Mouse (Mus musculus) CD4-positive, CD25-positive, alpha-beta regulatory T cell, adult 4 months (primary cell): ENCODE measurements around the gene Metap1. TPM values are rescaled to one million over a fixed set of nuclear protein-coding genes. Genes with fewer than 3 reads are reported as not detected.
A peak's percentile ranks its signal among the peaks of the same experiment; 100 is the strongest.
"Not testable (repeated sequence)": the region's sequence is repeated elsewhere in the genome, so short reads cannot be mapped to it uniquely, and the experiment has no call there.

Experiments
- ATAC-seq: one replicate; pipeline ENCODE4 v1.8.0; 2017
- polyA plus RNA-seq, 2 experiments: library from polyadenylated mRNA; unstranded; fragments of 100-300 nt; shearing (Covaris generic); gene quantifications; one replicate each; pipeline ENCODE4 v1.2.1; 2017

The Metap1 gene
- polyA plus RNA-seq, 2 experiments from 2014 or later: 33.4 to 36.2 TPM

DNA sequence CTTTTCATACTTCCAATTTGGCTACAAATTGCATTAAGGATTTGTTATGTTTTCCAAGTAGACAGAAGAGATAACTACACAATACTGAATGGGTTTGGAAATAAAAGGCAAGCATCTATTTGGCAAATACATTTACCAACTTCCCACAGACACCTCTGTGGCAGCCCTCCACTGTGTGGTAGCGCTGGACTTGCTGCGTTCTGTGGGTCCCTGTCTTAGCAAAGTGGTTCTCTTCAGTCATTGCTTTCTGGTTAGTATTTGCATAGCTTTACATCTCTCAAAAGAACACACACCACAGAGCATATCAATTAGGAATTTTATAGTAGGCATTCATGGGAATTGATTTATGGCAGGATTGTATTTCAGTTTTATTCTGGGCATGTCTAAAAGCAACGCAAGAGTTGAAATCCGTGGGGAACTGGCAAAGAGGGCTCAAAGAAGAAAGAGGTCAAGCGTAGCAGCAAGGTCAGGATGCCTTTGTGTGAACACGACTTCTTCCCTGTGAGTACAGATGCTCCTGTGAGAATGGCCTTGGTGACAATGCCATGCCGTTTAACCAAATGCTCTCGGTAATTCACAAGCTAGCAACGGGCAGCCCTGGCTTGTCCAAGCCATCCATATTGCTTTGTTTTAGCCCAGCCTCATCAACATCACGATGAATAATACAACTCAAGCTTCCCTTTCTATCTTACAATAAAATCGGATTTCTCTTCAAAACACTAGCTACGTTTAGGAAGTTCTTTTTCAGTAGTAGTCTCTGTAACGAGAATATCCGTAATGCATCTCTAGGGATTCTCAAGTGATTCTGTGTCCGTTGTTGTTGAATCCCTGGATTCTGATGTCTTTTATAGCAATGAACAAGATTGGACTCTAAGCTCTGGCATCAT is 10.8 kb upstream of the Metap1 start:
- no peak for ATAC-seq

DNA sequence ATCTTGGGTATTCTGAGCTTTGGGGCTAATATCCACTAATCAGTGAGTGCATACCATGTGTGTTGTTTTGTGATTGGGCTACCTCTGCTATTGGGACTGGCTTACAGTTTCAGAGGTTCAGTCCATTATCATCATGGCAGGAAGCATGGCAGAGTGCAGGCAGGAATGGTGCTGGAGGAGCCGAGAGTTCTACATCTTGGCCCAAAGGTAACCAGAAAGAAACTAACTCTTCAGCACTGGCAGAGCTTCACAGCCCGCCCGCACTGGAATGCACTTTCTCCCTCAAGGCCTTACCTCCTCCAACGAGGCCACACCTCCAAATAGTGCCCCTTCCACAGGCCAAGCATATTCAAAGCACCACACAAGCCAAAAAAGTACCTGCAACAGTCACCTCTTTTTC is 9.4 kb upstream of the Metap1 start:
- ATAC-seq: no peak

DNA sequence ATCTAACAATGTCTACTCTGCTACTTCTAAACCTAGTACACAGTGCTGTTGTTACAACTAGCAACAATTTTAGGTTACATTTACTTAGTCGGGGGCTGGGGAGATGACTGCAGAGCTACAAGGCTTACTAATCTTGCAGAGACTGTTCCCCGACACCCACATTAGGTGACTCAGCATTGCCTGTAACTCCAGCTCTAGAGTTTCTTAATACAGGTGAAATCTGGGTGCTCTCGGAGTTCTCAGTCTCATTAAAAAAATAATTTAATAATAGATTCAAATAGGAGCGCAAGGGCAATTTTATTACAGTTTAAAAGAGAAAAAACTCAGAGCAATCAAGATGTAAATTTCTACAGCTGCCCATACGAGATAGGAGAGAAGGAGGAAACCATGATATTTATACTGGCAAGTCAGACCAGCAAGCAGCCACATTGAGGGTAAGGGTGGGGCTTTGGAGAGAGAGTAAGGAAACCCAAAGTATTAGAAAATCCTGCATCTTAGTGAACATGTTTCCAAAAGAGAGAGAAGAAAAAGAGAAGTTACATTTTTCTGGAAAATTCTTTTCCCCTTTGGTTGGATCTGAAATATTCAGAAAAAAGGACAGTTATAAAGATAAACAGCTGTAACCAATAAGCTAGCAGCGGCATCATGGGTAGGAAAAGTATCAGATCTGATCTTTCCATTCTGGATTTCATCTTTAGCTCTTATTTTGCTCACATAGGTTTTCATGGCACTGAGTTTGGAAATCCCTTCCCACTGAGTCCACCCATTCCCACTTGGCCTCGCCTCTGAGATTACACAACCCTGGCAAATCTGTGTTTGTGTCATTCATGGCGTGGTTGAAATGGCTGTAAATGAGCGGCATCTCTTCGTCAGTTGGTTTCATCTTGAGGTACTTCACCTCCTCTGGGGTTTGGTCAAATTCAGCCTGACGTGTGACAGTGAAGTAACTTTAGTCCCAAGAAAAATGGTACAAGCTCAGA is 6.1 kb upstream of the Metap1 start:
- ATAC-seq: no peak

DNA sequence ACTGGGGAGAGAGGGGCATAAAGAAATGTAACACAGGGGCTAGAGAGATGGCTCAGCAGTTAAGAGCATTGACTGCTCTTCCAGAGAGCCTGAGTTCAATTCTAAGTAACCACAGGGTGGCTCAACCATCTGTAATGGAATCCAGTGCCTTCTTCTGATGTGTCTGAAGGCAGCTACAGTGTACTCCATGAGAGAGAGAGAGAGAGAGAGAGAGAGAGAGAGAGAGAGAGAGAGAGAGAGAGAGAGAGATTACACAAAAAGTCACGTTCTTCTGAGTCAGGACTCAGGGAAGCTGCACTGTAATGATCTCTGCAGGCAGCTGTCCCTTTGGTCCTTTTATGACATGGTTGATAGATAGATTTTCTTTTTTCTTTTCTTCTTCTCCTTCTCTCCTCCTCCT is 5.2 kb upstream of the Metap1 start:
- no peak for ATAC-seq

DNA sequence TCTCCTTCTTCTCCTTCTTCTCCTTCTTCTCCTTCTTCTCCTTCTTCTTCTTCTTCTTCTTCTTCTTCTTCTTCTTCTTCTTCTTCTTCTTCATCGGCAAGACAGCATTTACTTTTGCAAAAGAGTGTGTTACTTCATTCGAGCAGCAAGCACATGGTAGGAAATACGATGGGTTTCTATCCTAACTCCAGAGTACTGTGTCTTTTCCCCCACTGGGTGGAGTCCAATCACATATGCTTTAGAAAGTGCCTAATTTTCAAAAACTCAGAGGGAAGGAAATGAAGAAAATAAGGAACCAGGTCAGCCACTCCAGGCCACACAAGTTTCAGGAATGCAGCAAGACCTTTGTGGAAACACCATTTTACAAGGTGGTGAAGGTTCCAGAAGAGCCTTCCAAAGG is 4.4 kb upstream of the Metap1 start:
- ATAC-seq: no peak

DNA sequence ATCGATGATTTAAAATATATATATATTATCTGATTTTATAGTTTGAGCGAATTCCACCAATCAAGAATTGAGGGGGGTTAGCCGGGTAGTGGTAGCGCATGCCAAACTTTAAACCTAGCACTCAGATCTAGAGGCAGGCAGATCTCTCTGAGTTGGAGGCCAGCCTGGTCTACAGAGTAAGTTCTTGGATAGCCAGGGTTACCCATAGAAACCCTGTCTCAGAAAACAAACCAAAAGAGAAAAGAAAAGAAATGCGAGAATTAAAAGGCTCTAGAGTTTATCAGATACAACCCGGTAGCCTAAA is 671 bp upstream of the Metap1 start:
- ATAC-seq: no peak

DNA sequence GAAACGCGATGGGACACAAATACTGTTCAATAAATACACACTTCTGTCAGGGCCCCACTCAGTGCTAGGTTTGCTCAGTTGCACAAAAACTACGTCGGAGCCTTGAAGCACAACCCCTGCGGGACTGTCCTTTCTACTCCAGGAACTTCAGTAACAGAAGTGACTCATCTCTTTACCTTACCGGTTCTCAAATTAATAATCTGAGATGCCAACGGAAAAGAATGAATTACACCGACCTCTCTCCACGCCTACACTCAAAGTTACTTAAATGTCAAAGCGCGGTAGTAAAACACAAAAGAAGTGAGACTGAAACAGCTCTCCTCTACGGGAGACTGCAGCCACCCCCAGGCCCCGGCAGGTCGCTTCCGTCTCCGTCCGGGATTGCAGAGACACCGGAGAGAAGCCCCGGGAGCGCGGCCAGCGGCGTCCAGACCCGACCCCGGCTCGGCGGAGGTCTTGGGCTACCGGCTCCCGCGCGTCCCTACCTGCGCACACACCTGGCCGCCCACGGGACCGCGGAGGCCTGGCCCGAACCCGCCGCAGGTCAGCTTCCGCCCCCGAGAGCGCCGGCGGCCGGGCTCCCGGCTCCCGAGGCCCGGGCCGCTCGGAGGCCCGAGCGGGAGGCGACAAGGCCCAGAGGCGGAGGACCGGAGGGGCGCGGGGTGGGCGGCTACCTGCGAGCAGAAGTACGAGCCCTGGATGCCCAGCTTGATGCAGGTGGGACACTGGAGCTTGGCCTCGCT is 560 bp downstream of the Metap1 start:
- ATAC-seq: peak; percentile 50

DNA sequence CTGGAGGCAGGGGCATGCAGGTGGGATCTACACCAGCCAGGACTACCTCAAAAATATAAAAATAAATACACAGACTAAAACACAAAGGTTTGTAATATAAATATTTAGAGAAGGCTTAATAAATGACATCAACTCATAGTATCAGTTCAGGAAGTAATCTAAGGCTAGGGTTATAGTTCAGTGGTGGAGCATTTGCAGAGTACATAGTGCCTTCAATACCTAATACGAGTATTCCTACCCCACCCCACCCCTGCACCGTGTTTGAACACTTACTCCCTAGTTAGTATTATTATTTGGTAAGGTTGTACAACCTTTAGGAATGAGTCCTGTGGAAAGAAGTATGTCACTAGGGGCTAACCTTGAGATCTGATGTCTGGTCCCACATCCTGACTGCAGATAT is 6.1 kb downstream of the Metap1 start:
- ATAC-seq: no peak

DNA sequence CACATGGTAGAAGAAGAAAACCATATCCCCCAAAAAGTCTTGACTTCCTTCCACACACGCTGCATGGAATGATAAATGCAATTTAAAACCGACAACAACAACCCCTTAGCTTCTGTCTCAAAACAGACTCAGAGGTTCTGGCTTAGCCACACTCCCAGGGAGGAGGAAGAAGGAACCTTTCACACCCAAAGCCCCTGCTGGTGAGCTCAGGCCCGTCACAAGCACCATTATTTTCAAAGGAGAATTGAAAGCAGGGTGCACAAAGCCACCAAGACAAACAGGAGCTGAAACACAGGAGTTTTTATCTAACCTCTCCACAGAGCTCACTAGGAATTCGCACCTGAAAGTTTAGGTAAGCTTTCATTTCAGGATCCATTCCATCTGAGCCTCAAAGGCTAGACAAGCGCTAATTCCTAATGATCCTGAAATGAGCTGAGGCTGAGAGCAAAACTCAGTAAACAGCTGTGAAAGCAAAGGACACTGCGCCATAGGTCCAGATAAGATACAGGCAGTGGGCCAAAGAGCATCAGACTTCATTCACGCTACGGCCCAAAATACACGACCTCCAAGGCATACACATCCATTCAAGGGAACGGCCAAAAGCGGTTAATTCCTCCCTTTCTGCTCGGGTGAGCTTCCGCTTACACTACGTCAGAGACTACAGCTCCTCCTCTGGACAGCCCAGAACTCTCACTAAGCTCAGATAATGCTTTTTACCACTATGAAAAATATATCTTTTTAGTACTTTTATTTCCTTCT is 7.6 kb downstream of the Metap1 start:
- ATAC-seq: no peak

DNA sequence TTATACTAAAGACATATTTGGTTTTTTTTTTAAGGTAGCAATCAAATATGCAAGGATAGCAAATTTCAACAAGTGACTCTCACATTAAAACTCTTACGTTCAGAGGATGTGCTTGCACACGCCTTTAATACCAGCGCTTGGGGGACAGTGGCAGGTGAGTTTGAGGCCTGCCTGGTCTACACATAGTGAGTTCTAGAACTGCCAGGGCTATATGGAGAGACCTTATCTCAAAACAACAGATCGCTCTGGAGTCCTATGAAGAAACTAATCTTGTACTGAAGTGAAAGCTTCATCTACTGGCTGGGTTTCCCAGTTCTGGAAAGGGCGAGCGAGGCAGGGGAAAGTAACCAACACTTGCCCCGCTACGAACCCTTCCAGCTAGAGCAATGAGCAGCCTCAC is 9.8 kb downstream of the Metap1 start:
- ATAC-seq: no peak

DNA sequence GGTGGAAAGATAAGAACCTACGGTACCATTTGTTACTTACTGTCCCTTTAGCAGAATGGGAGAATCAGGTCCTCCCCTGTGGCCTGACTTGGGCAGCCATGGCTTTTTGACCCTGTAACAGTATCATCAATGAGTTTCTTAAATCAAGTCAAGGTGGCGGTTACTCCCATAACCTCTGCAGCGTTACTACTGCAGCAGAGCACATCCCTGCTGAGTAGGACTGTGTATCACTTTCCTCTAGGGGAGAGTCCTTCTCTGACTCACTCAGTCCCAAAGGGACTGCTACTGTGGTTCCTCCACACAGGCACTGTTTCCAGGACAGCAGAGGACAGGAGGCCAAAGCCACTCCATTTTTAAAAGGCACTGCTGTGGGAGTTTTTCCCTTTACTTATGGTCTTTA is 18.2 kb downstream of the Metap1 start:
- no peak for ATAC-seq

DNA sequence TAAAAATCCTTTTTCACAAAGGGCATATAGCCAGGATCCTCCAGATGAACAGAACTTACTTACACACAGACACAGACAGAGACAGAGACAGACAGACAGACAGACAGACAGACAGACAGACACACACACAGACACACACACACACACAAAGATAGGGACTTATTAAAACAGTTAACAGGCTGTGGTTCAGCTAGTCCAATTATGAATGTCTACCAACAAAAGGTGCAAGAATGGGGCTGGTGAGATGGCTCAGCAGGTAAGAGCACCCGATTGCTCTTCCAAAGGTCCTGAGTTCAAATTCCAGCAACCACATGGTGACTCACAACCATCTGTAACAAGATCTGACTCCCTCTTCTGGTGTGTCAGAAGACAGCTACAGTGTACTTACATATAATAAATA is 22.7 kb downstream of the Metap1 start:
- not testable (repeated sequence) for ATAC-seq

DNA sequence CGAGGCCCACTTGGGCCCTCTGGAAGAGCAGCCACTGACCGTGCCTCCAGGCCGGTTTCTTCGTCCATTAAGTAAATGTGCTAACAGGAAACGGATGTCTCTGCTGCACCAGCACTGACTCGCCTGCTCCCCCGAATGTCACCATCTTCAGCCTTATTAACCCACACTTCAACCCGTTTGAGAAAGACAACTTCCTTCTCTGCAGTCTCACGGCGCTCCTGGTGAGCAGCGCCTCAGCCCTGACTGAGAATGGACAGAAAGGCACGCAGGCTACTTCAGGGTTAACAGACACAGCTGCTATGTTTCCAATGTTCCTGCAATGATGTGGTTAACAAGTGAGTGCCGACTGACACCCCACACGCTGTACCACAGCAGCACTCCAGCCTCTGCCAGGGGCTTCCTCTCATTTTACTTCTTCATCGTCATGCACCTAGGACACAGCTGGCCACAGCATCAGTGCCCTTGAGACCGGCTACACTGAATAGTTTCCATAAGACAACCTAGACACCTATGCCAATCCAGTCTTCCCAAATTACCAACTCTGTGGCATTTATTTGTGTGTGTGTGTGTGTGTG is 24.7 kb downstream of the Metap1 start:
- no peak for ATAC-seq

DNA sequence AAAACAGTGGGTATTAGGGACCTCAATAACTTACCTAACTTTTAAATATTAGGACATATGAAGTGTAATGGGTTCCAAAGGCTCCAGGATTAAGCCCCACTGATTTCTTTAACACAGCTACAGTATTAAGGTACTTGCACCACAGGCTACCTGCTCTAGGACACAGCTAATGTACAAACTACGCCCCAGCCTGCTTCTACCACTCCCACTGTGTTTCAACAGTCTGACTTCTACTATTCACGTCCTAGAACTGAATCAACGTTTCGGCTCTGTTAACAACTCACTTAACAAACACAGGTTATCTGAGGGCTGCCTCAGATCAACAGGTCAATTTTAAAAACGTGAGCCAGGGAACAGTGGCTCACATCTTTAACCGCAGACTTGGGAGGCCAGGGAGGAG is 25.5 kb downstream of the Metap1 start:
- ATAC-seq: no peak

DNA sequence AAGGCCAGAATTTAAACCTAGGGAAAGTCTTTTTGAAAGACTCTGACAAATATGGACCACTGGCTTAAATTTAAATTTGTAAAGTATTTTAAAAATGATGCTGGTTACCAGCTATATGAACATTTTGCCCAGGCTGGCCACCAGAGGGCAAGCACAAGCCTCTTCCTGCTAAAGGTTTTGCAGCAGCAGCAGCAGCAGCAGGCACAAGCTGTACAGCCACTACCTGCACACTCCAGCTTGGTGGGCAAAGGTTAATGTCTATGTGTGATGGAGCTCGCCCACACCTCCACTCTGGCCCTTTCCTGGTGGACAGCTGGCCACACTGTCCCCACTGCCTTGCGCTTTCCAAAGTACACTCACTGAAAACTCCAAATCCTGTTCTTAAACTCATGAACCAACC is 26.2 kb downstream of the Metap1 start:
- ATAC-seq: peak; percentile 81

DNA sequence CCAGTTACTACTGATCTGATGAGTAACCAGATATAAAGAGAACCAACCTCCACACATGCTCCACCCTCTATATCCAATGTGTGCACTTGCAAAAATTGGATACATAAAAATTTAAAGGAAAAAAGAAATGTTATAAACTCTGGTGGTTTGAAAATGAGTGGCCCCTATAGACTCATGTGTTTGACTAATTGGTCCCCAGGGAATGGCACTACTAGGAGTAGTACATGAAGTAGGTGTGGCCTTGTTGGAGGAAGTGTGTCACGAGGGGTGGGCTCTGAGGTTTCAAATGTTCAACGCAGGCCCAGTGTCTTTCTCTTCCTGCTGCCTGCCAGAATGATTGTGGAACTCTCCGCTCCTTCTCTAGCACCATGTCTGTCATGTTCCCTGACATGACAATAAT is 27.5 kb downstream of the Metap1 start:
- ATAC-seq: no peak

DNA sequence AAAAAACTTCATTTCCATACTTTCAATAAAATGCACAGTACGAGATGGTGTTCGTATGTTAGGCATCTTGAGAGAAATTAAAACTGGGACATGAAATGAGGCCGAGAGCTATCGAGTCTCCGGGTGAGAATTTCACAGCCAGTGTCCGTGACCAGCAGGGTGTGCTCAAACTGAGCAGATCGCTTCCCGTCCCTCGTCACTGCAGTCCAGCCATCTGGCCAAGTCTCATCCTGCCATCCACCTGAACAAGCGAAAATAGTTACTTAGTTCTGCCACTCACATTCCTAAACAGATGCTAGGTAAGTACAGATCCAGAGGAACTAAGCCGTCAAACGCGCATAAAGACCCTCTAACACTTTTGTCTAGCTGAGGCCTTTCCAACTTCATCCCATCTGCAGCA is 29.1 kb downstream of the Metap1 start:
- ATAC-seq: no peak

DNA sequence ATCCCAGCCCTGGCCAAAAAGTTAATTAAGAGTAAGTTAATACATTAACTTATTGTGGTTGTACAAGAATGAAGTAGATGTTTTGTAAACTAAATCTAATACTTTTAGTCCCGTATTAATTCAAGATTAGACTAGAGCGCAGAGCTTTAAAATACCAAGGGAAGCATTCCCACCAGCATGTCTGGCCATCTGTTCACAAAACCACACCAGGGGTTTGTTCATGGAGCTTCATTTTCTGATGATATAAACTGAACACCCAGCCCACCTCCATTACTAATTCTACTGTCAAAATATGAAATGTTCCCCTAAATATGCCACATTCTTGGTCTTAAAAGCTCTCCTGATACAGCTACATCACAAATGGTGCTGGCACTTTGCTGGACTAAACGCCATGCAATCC is 30.9 kb downstream of the Metap1 start:
- ATAC-seq: no peak

DNA sequence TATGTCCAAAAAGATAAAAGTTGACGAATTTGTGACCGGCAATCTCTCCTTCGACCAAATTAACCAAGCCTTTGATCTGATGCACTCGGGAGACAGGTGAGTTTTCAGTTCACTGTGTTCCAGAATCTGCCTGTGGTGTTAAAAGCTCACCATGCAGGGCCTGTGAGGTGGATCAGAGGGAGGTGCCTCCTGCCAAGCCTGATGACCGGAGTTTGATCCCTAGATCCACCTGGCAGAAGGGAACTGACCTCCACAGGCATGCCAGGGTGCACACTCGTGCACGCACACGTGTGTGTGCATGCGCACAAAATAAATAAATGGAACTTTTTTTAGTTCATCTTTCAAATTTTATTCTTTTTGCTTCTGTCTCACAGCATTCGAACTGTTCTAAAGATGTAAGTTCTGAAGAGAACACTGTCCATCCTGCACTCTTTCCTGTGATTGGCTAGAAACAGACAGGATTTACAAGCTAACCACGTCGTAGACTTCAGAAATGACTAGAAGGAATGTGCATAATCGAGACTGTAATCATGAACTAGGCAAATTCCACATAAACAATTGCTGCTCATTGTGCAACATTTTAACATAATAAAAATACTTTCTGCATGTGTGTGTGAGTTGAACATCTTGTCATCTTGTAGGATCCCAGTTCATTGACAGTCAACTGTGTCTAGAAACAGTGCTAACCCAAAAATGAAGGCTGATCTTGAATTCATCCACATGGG is 34.4 kb downstream of the Metap1 start:
- ATAC-seq: no peak

DNA sequence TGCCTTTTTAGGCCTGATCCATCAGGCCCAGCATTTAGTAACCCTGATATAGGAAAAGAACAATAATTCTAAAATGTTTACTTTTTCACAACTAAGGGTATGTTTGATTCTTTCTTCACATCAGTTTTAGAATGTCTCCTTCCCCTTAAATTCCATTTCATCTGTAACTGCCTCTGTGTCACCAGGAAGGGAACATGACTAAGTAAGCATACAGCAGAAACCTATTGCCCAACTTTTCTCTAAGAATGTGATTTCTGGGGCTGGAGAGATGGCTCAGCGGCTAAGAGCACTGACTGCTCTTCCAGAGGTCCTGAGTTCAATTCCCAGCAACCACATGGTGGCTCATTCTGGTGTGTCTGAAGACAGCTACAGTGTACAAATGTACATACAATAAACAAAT is 35.1 kb downstream of the Metap1 start:
- ATAC-seq: no peak

DNA sequence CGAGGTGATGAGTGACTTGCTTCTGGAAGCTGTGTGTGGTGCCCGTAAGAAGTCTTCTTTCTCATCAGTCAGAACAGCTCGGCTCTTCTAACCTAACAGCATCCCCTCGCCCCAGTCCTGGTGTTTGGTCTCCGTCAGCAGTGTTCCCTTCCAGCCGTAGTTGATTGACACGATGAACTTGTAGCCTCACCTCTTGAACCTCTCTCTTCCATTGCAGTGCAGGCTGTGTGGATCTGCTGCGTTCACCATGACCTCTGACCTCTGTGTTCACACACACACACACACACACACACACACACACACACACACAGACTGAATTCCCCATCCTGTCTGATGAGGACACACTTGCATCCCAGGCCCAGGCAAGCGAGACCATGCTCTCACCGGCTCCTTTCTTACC is 37.1 kb downstream of the Metap1 start:
- no peak for ATAC-seq
